Mouse (Mus musculus): ENCODE results near the gene Irak2. TPM values are rescaled to one million over a fixed set of nuclear protein-coding genes. Genes with fewer than 3 reads are reported as not detected.
A peak's percentile ranks its signal among the peaks of the same experiment; 100 is the strongest.

Irak2 gene
- polyA plus RNA-seq, 1 experiment, result 10.0 TPM

GRCm38 (mm10) chr6:113644808-113645207 is 6.5 kb downstream of the Irak2 start:
- 35% methylated on average over 8 of the region's 8 CpGs for WGBS
- peaks cover 3% of the 10 kb centered on the region; the same call in 1 of the 2 replicates for H3K4me1 ChIP-seq (ENCODE audit: control insufficient read depth, insufficient read depth, low read length)
- TF ChIP-seq POLR2A (IDR thresholded peaks at IDR 0.05; ENCODE audit: borderline replicate concordance, control insufficient read depth, low read depth, low read length), result no peak
- no peak overlapping the region for H3K4me3 ChIP-seq (replicated peaks; ENCODE audit: control insufficient read depth, low read depth, low read length)
- H3K27ac ChIP-seq (ENCODE audit: control insufficient read depth, insufficient read depth, low read depth, low read length, poor library complexity), result peak overlapping the region; percentile 23

- 52% methylated on average over 7 of the region's 7 CpGs for WGBS
- TF ChIP-seq CTCF (IDR thresholded peaks at IDR 0.05; ENCODE audit: control insufficient read depth, insufficient read depth, low read length), result no peak
- Histone ChIP-seq H3K27ac (ENCODE audit: control insufficient read depth, insufficient read depth, low read depth, low read length, poor library complexity) (peak overlapping the region; percentile 60), H3K4me1 (ENCODE audit: control insufficient read depth, insufficient read depth, low read length) (peaks cover 6% of the 10 kb centered on the region; the same call in 1 of the 2 replicates), H3K4me3 (replicated peaks; ENCODE audit: control insufficient read depth, low read depth, low read length) (no peak overlapping the region)
Measured at GRCm38 (mm10) chr6:113649346-113650196, 11.3 kb downstream of the Irak2 start.

DNA sequence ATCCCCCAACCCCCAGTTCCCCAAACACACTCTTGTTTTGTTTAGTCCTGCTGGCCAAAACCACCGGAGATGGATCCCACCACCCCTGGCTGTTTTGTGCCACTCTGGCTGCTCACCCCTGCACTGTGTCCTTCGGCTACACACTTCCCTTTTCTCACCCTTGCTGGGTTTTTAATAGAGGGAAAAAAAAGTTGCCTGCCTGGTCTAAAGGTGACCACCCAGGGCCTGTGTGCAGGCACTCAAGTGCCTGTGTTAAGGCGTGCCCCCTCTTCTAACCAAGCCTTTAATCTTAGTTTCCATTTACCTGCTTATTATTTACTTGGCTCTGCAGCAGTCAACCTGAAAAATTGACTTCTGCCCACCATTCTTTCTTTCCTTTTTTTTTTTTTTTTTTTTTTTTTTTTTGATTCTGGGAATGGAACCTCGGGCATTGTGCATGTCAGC is 12.0 kb downstream of the Irak2 start:
- no peak for TF ChIP-seq CTCF (IDR thresholded peaks at IDR 0.05; ENCODE audit: control insufficient read depth, insufficient read depth, low read length)
- TF ChIP-seq POLR2A (IDR thresholded peaks at IDR 0.05; ENCODE audit: borderline replicate concordance, control insufficient read depth, low read depth, low read length), result no peak
- Histone ChIP-seq H3K27ac (ENCODE audit: control insufficient read depth, insufficient read depth, low read depth, low read length, poor library complexity) (peak overlapping the region; percentile 60), H3K4me1 (ENCODE audit: control insufficient read depth, insufficient read depth, low read length) (peaks cover 7% of the 10 kb centered on the region; the same call in 1 of the 2 replicates), H3K4me3 (replicated peaks; ENCODE audit: control insufficient read depth, low read depth, low read length) (no peak overlapping the region)
- 12% methylated on average over 4 of the region's 4 CpGs for WGBS

- 62% methylated on average over 3 of the region's 3 CpGs for WGBS
- no peak for TF ChIP-seq CTCF (IDR thresholded peaks at IDR 0.05; ENCODE audit: control insufficient read depth, insufficient read depth, low read length)
- TF ChIP-seq POLR2A (IDR thresholded peaks at IDR 0.05; ENCODE audit: borderline replicate concordance, control insufficient read depth, low read depth, low read length), result no peak
- no peak overlapping the region for H3K4me3 ChIP-seq (replicated peaks; ENCODE audit: control insufficient read depth, low read depth, low read length)
- peaks cover 6% of the 10 kb centered on the region; the same call in 1 of the 2 replicates for H3K4me1 ChIP-seq (ENCODE audit: control insufficient read depth, insufficient read depth, low read length)
- H3K27ac ChIP-seq (ENCODE audit: control insufficient read depth, insufficient read depth, low read depth, low read length, poor library complexity), result no peak overlapping the region
Measured at GRCm38 (mm10) chr6:113651626-113652025, 13.4 kb downstream of the Irak2 start.

- TF ChIP-seq POLR2A (IDR thresholded peaks at IDR 0.05; ENCODE audit: borderline replicate concordance, control insufficient read depth, low read depth, low read length) (no peak), CTCF (IDR thresholded peaks at IDR 0.05; ENCODE audit: control insufficient read depth, insufficient read depth, low read length) (no peak)
- WGBS, result 77% methylated on average over 7 of the region's 7 CpGs
- no peak overlapping the region for H3K4me3 ChIP-seq (replicated peaks; ENCODE audit: control insufficient read depth, low read depth, low read length)
- peak overlapping the region; percentile 76 for H3K27ac ChIP-seq (ENCODE audit: control insufficient read depth, insufficient read depth, low read depth, low read length, poor library complexity)
- peaks cover 13% of the 10 kb centered on the region for H3K4me1 ChIP-seq (ENCODE audit: control insufficient read depth, insufficient read depth, low read length)
Measured at GRCm38 (mm10) chr6:113653551-113653950, 15.3 kb downstream of the Irak2 start.

DNA sequence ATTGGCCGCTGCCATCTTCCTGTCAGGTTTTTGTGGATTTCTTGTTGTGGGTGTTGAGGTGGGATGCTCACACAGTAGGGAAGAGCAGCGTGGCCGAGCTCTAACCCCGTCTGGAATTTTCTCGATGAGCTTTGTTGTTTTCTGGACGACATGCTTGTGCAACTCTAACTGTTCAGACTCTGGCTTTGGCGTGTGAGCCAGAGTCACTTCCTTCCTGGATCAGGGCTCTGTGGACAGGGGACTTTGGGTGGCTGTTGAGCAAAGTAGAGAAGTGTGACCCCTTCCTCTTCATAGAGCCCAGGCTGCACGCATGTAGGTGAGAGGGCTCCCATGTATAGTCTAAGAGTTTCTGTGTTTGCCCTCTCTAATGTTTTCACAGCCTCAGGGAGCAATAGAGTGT is 15.8 kb downstream of the Irak2 start:
- no peak overlapping the region for H3K4me3 ChIP-seq (replicated peaks; ENCODE audit: control insufficient read depth, low read depth, low read length)
- peak overlapping the region; percentile 76 for H3K27ac ChIP-seq (ENCODE audit: control insufficient read depth, insufficient read depth, low read depth, low read length, poor library complexity)
- WGBS, result 16% methylated on average over 8 of the region's 8 CpGs
- no peak for TF ChIP-seq POLR2A (IDR thresholded peaks at IDR 0.05; ENCODE audit: borderline replicate concordance, control insufficient read depth, low read depth, low read length)
- no peak for TF ChIP-seq CTCF (IDR thresholded peaks at IDR 0.05; ENCODE audit: control insufficient read depth, insufficient read depth, low read length)
- H3K4me1 ChIP-seq (ENCODE audit: control insufficient read depth, insufficient read depth, low read length), result peaks cover 15% of the 10 kb centered on the region

DNA sequence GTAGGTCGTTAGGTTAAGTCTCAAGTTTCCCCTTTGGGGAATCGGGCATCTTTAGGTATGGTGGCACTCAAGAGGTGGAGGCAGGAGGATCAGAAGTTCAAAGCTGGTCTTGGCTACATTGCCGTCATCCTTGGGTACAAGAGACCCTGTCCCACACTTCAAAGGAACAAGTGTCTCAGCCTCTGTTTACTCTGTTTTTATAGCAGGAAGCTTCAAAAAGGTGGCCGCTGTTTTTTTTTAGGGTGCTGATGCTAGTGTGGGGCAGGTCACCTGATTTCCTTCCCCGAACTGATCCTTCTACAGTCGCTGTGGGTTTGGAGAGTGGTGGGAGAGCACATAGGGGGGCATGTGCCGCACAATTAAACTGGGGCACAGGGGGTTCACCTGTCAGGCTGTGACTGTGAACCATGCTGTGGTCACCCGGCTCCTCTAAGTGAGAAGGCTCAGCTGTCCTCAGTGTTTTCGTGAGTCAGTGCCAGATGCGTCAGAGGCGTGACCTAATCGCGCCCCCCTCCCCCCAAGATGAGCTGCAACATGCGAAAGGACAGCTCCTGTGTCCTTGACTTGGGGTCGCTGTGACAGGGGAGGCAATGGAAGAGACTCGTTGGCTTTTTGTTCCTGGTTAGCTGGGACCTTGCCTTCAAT is 16.6 kb downstream of the Irak2 start:
- TF ChIP-seq POLR2A (IDR thresholded peaks at IDR 0.05; ENCODE audit: borderline replicate concordance, control insufficient read depth, low read depth, low read length) (no peak), CTCF (IDR thresholded peaks at IDR 0.05; ENCODE audit: control insufficient read depth, insufficient read depth, low read length) (no peak)
- no peak overlapping the region for H3K4me3 ChIP-seq (replicated peaks; ENCODE audit: control insufficient read depth, low read depth, low read length)
- 29% methylated on average over 16 of the region's 16 CpGs for WGBS
- H3K27ac ChIP-seq (ENCODE audit: control insufficient read depth, insufficient read depth, low read depth, low read length, poor library complexity), result peak overlapping the region; percentile 59
- peaks cover 15% of the 10 kb centered on the region for H3K4me1 ChIP-seq (ENCODE audit: control insufficient read depth, insufficient read depth, low read length)

DNA sequence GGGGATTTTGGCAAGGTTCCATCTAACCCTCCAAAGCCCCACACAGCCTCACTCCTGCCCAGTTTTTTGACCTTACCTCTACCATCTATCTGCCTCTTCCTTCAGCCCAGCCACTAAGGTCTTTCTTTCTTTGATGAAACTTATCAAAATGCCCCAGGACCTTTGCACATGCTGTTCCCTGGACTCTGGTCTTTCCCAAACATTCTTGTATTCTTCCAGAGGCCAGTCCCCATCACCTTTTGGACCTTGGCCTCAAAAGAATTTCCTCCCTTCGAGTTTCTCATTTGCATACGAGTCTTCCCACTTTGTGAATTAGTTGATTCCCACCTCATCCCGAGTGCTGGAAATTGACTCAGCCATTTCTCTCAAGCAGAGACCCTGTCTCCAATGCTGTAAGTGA is 17.2 kb downstream of the Irak2 start:
- Histone ChIP-seq H3K4me1 (ENCODE audit: control insufficient read depth, insufficient read depth, low read length) (peaks cover 17% of the 10 kb centered on the region), H3K27ac (ENCODE audit: control insufficient read depth, insufficient read depth, low read depth, low read length, poor library complexity) (no peak overlapping the region), H3K4me3 (replicated peaks; ENCODE audit: control insufficient read depth, low read depth, low read length) (no peak overlapping the region)
- WGBS, result 89% methylated on average over 3 of the region's 3 CpGs
- TF ChIP-seq CTCF (IDR thresholded peaks at IDR 0.05; ENCODE audit: control insufficient read depth, insufficient read depth, low read length), result no peak
- no peak for TF ChIP-seq POLR2A (IDR thresholded peaks at IDR 0.05; ENCODE audit: borderline replicate concordance, control insufficient read depth, low read depth, low read length)
